Mouse (Mus musculus) megakaryocyte, adult 5-6 weeks (primary cell): ENCODE measurements at regions not wholly inside any gene's neighbourhood (a gene's known extent, or its start where the extent isn't known, plus 50 kb on each side); places are given as distances from the start of the nearest gene placed in this dataset.

ENCODE experiments used
- ATAC-seq: 2 replicates; pipeline ENCODE4 v1.8.0; 2016; ENCODE audit warnings: mild to moderate bottlenecking, inconsistent platforms; ENCODE audit not compliant: poor library complexity, severe bottlenecking

GRCm38 (mm10) chr7:51790690-51791560, 70.9 kb upstream of the Gas2 start:
- ATAC-seq: no peak

- ATAC-seq: no peak
These were observed 70.3 kb upstream of the Gas2 start for GRCm38 (mm10) chr7:51791561-51791863.
